Mouse (Mus musculus): ENCODE results near the gene Apopt1. TPM values are rescaled to one million over a fixed set of nuclear protein-coding genes. Genes with fewer than 3 reads are reported as not detected.

Gene Apopt1
- total RNA-seq, 2 experiments from 2014 or later = 36.6 to 39.1 TPM

DNA sequence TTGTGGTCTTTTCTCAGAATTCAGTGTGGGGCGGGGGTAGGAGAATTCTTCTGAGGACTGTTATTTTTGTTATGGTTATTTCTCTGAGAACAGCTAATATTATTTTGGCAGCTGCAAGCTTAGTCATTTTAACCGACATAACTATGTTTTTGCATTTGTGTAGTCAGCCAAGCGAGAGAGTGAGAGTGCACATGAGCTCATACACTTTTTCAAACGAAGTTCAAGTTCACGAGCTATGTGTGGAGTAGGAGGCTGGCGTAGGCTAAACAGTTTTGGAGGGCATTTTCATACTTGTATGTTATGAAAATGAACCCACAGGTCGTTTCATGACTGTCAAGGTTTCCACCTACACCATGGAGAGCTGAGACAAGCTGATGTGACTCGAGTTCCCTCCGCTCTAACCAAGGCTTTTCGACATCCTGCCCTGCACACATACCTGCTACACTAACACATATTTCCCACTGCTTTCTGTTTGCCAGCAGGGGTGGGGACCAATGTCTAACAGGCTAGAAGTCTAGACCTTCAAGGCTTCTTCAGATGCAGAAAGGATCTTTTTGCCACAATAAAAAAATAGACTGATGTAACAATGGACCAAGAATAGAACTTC is 55.4 kb downstream of the Apopt1 start:
- DNase-seq (ENCODE audit: low spot score in 2 of 2) = no peak

DNA sequence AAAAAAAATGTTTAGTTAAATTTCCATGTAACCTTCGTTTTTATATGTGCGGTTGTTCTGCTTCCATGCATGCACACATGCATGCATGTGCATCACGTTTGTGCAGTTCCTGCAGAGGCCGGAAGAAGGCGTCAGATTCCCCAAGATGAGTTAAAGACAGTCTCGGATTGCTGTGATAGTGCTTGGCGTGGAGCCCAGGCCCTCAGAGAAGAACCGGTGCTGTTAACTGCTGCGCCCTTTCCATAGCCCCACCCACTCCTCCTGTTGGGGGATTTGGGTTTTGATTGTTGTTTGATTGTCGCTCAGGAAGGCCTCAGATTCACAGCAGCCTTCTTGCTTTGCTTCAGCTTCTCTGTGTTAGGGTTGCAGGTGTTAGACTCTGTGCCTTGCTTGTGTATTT is 56.2 kb downstream of the Apopt1 start:
- DNase-seq (ENCODE audit: low spot score in 2 of 2) = no peak

DNA sequence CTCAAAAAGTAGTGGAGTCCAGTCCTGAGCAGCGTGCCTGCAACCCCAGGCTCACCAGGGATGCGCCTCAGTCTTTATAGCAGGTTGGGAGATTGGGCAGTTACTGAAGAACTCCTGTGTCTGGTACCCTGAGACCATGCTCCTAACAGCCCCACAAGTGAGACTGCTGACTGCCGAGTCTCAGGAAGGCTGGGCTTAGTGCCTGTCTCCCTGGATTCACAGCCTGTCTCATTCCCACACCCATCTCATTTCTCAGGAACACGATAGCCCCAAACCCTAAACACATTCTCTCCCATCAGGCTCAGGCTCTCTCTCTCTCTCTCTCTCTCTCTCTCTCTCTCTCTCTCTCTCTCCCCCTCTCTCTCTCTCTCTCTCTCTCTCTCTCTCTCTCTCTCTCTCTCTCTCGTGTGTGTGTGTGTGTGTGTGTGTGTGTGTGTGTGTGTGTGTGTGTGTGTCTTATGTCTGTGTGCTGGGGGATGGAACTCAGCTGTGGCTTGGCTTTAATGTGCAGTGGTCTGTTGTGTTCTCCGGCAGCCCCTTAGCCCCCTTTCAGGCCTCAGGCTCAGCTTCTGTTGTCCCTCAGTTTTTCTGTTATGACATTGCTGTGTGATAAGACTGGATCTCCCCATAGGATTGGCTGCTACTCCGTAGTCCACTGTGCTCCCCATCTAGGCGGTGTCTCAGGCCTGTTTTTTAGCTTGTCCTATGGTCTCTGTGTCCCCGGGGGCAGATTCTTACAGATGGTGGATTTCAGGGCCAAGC is 56.9 kb downstream of the Apopt1 start:
- no peak for DNase-seq (ENCODE audit: low spot score in 2 of 2)

DNA sequence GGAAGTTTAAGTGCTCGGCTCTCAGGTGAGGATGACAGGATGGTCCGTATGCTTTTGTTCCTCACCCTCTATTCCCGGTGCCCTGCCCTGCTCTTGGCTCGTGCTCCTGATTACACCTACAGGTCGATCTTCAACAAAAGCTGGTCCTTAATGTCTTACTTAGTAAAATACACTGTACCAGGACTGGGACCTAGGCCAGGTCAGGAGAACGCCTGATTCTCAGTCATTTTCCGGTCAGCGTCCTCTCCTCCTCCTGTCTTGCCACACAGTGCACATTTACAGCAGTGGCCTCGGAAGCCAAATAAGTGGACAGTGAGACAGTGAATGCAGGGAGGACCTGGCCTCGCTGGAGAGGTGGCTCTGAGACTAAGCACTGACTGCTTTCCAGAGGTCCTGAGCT is 57.6 kb downstream of the Apopt1 start:
- no peak for DNase-seq (ENCODE audit: low spot score in 2 of 2)

DNA sequence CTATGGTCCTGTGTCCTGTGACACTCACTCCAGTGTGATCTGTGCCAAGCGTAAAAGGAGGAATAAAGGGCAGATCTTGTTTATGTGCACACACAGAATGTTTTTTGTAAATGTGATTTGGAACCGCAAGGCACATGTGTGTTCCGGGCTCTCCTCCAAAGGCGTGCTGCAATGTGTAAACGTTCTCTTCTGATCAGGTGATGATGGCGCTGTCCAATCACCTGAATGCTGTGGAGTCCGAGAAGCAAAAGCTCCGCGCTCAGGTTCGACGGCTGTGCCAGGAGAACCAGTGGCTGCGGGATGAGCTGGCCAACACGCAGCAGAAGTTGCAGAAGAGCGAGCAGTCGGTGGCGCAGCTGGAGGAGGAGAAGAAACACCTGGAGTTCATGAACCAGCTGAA is 61.1 kb downstream of the Apopt1 start:
- no peak for DNase-seq (ENCODE audit: low spot score in 2 of 2)

DNA sequence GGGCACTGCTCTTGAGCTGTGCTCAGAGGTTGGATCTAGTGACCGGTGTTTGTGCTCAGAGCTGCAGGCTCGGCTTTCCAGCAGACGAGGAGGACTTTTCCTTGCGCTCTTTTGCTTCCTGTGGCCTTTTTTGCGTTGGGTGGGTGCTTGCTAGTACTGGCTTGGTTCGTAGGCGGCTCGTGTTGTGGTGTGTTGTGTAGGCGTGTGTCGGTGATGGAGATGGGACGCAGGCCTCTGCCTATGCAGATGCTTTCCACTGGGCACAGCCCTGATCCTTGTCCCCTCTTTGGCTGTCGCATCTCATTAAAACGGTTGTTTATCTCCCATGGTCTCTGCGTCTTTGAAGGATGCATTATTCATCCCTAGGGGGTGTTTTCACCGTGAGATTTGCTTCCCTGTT is 61.8 kb downstream of the Apopt1 start:
- DNase-seq (ENCODE audit: low spot score in 2 of 2) = peak in 1 of 2 experiments; percentile 45

DNA sequence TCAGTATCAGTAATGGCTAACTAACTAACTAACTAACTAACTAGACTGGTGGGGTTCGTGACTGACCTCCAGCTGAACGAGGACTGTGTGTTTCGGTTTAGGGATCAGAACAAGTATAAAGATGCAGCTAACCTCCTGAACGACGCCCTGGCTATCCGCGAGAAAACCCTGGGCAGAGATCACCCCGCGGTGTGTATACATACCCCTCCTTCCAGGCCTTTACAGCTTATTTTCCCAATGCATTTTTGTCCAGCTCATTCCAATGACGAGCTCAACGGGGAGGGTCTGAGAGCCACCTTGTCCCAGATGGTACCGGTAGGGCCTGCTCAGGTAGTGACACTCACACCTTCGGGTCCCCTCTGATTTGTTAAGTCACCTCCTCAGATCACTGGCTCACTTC is 64.9 kb downstream of the Apopt1 start:
- DNase-seq (ENCODE audit: low spot score in 2 of 2) = no peak

DNA sequence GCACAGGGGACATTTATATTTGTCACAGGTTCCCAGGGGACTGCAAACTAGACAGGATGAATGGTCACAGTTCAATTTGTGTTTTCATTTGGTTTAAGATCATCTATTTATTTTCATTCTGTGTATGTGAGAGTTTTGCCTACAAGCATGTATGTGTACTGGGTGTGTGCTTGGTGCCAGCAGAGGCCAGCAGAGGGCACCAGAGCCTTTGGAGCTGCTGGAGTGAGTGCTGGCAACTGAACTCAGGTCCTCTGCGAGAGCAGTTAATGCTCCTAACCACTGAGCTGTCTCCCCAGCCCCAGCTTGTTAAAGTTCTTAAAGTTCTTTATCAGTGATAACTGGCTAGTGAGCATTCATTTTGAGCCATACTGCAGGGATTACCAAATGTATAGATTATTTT is 66.5 kb downstream of the Apopt1 start:
- no peak for DNase-seq (ENCODE audit: low spot score in 2 of 2)

DNA sequence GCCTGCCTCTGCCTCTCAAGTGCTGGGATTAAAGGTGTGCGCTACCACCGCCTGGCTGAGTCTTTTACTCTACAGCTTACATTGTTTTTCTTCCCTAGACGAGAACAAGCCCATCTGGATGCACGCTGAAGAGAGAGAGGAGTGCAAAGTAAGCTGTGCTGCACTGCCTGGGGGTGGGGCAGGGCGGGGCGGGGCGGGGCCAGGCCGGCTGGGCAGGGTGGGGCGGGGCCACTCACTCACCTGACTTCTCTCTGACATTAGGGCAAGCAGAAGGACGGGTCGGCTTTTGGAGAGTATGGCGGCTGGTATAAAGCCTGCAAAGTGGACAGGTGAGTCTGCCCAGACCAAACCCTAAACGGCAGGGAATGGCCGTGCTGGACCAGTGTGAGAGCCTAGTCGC is 72.1 kb downstream of the Apopt1 start:
- DNase-seq (ENCODE audit: low spot score in 2 of 2) = no peak

DNA sequence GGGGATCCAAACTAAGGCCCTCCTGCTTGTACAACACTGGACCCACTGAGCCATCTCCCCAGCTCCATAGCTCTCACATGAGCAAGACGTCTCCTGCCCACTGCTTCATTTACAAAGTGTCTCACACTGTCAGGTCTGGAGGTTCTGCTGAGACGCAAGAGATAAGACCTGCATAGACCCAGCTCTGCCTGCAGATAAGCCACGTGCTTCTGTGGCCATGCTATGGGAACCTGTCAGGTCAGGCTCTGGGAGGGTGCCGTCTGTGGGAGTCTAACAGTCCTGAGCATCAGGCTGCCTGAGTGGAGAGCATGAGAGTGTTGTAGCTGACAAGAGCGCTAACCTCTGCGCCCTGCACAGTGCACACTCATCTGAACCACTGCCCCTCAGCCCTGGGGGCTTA is 74.0 kb downstream of the Apopt1 start:
- DNase-seq (ENCODE audit: low spot score in 2 of 2) = no peak

DNA sequence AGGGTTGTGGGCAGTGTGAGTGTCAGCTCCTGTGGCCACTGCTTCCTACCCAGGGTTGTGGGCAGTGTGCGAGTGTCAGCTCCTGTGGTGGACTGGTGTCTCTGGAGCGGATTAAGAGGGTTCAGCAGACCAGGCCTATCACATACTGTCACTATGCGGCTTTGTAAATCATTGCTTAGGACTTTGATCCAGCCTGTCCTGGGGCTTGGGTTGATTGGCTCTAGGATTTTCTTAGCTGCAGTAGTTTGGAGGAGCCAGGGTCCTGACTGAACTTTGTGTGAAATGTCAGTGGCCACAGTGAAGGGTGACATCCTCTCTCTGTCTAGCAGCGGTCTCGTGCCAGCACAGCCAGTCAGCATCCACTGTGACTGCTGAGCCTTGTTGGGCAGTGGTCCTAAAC is 77.0 kb downstream of the Apopt1 start:
- no peak for DNase-seq (ENCODE audit: low spot score in 2 of 2)

DNA sequence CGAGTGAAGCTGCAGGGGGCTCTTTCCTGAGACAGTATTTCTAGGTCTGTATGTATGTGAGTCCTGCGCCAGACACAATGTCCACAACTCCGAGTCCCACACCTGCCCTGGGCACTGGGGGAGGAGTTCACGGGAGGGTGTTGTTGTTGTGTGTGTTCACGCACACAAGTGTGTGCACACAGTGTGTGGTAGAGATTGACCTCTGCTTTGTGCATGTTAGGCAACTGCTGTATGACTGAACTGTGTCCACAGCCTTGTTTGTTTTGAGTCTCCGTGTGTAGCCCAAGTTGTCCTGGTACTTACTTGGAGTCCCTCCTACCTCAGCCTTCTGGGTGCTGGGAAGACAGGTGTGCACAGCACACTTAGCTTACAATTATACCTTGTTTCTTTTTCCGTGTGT is 77.6 kb downstream of the Apopt1 start:
- DNase-seq (ENCODE audit: low spot score in 2 of 2) = no peak

DNA sequence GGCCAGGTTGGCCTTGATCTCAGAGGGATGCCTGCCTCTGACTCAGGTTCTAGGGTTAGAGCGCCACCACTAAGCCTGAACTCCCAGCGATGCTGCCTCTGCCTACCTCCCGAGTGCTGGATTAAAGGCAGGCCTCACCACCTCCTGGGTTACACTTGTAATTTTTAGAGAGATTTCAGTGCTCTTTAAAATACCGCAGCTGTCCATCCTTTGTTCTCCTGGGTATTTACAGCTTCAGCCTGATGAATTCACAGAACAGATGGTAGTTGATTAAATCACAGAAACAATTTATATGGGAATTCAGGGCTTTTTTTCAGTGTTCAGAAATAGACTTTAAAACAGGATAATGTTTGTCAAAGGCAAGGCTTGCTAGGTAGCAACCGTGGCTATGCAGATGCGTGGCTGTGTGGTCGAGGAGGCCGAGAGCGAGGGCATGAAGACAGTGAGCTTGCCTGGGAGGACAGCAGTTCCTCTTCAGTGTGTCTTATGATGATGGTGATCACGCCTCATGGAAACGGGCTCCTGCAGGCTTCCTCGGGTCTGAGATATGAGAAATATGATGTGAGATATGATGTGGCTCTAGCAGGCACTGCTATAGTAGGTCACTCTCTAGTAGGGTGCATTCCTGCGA is 78.5 kb downstream of the Apopt1 start:
- peak in 1 of 2 experiments; percentile 50 for DNase-seq (ENCODE audit: low spot score in 2 of 2)

DNA sequence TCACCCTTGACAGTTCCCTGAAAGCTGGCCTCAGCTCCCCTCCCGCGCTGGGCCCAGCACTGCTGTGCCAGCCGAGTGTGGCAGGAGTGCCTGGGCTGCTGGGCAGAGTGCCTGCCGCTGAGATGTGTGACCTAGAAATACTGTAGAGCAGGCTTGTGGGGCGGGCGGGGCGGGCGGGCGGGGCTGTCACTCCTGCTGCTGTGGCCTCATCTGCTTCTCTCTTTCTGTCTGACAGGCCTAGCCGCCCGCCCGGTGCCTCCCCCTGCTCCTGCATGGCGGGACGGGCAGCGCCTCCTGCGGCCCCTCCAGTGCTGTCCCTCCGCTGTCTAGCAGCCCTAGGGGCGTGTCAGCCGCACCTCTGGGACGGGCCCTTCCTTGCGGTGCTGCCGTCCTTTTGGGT is 81.0 kb downstream of the Apopt1 start:
- DNase-seq (ENCODE audit: low spot score in 2 of 2) = peak; percentile 65 to 72

DNA sequence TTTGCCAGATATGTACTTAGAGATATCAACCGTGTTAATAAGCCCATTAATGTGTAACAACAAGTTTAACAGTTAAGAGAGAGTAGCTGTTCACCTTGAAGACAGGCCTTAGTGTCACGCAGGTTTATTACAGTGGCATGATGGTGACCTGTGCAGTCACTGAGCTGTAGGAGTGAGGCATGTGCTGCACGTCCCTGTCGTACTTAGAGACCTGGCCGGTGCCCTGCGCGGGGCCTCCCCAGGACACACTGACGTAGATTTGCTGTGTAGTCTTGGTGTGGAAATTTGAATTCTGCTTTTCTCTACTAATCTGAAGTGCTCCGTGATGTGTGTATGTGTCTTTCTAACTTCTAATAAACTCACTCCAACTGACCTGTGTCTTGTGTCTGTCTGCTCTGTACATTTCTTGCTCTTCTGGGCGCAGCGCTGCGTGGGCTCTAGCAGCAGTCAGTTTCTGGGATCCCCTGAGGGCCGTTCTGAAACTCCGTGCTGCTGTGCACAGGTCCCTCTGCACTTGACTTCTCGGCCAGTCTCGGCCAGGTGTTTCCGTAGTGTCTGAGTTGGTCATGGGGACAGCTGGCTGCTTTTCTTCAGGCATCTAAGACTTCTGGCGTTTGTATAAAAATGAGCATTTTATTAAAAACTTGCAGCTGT is 81.6 kb downstream of the Apopt1 start:
- DNase-seq (ENCODE audit: low spot score in 2 of 2) = no peak

DNA sequence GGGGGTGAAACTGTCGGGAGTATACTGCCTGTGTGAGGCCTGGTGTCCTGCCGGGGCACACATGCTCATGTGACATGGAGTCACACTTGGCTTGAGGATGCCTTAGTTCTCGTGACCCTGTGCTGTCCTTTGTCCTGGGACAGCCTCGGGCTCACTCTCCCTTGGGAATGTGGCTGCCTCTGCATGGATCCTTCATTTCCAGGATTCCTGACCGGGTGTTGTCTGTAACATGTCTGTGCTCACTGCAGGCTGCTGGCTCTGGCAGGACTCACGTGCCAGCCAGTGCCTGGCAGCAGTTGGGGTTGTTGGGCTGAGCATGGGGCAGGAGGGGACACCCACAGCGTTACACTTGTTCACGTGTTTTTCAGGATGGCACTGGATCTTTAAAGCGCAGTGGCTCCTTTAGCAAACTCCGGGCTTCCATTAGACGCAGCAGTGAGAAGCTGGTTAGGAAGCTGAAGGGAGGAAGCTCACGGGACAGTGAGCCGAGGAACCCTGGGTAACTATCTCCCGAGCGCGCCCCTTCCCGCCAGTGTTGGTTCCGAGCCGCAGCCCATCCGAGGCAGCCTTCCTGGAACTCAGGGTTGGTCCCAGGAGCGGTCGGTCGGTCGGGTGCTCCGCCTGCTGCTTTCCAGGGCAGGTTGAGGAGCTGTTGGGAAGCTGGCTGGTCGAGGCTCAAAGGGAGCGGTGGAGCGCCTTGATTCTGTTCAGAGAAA is 82.3 kb downstream of the Apopt1 start:
- no peak for DNase-seq (ENCODE audit: low spot score in 2 of 2)

DNA sequence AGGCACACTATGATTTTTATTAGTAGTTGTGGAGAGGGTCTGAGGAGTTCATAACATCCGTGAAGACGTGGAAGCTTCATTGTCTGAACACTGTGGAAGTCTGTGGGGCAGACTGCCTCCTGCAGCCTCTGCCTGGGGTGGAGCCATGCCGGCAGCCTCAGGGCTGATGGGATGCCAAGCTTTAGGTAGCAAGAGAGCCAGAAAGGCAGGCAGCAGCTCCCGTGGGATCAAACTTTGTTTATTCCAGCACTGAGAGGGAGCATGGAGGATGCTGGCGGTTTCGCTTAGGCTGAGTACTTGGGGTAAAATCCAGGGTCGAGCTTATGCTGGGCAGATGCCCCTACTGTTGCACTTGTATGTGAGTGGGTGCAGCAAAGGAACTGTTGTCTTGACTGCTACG is 84.2 kb downstream of the Apopt1 start:
- DNase-seq (ENCODE audit: low spot score in 2 of 2) = no peak

DNA sequence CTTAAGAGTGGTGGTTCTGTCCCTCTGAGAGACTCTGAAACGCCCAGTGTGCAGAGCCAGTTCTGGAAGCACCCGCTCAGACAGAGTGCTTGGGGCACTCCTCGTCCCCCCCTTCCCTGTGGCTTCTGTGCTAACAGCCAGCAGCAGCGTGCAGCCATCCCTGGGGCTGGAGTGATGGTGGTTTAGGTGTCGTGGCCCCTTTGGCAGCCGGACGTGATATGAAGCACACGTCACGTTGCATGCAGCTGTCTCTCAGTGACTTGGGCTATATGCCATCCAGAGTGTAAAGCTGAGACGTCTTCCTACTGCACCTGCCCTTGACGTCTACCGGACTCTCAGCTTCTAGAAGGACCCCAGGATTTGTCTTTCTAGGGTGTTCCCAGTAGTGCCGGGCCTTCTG is 85.4 kb downstream of the Apopt1 start:
- DNase-seq (ENCODE audit: low spot score in 2 of 2) = no peak

DNA sequence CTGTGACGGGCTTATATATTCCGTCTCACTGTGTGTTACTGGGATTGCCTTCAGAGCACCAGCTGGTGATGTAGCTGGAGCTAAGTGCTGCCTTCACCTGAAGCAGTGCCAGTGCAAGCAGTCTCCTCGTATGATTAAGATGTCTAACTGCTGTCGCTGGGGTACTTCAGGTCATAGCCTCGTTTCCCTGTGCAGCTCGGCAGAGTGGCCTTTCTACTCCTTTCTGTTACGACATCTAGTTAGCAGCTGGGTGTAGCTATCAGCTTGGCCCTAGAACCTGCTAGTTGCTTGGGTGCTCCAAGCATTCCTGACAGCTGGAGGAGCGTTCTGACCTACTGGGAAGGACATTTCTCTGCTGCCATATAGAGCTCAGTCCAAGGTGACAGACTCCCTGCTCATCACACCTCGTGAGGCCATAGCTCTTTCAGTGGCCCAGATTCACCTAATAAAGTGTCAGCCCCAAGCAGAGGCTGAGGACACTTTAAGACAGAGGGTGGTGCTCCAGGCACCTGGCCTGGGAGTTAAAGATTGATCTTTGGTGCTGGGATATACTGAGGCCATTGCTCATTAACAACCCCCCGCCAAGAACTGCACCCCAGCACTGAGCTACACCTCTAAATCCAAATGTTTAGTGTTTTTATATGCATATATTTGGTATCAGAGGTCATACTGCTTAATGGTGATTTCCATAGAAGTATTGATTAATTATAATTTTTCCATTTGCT is 87.6 kb downstream of the Apopt1 start:
- no peak for DNase-seq (ENCODE audit: low spot score in 2 of 2)

DNA sequence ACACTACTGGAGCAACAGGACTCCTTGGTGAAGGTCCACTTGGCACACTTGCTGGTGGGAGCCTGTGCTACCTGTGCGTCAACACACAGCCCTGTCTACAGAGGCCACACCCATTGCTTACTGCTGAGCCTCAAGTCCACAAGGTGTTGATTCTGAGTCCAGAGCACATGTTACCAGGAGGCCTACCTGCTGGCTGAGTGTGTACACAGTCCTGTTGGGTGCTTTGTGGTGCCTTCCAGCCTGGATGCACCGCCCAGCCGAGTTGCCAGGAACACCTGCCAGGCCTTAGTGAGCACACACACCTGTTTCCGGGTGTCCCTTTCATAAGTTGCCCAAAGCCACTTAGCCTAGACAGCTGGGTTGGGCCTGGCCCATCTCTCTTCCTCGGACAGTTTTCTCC is 90.5 kb downstream of the Apopt1 start:
- DNase-seq (ENCODE audit: low spot score in 2 of 2) = no peak

Measured in left cerebral cortex, adult 18-20 months (tissue).